Mouse (Mus musculus): ENCODE measurements around the gene Polrmt.

Gene Polrmt

DNA sequence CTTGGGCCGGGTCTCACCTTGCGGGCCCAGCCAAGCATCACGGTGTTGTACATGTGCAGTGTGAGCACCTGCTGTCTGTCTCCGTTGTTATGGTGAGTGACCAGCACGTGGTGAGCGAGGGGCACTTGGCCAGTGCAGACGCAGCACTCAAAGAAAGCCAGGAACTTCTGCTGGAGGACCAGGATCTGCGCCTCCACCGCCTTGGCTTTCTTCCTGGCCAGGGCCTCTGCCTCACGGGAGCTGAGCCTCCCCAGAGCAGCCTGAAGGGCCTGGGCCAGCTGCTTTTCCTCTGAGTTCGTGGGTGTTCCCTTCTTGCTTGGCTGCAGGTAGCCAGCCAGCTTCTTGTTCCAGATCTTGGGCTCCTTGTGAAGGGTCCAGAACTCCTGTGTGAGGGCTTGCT, 3.2 kb downstream of the Polrmt start:
- no peak for DNase-seq (ENCODE audit: low read depth, low spot score)

DNA sequence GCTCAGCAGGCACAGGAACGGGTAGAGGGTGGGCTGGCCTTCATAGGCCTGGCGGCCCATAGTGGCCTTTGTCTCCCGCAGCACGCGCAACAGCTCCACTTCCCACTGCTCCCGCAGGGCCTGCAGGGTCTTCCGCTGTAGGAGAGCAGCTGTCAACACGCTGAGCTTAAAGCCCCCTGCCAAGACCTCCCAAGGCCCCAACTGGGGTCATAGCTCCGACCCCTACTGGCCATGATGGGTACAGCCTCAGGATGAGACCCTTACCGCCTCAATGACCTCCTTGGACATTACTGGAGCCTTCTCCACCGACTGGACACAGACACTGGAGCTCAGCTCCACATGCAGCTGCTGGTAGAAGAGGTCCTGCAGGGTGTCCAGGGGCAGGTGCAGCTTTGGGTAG, 5.5 kb downstream of the Polrmt start:
- no peak for DNase-seq (ENCODE audit: low read depth, low spot score)

DNA sequence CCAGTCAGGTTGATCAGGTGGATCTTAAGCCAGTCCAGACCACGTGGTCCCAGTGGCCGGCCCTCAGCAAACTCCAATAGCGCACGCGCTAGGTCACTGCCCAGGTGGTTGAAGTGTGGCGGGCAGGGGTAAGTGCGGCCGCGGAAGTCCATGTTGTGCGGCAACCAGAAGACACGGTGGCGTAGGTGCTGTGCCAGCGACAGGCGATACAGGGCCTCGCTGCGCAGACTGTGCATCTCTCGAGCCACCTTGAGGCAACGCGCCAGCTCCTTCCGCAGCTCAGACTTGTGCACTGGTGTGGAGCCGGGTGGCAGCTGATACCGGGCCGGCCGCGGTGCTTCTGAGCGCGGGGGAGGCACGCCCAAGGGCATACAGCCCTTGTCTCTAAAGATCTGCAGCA, 7.1 kb downstream of the Polrmt start:
- DNase-seq (ENCODE audit: low read depth, low spot score) = no peak

DNA sequence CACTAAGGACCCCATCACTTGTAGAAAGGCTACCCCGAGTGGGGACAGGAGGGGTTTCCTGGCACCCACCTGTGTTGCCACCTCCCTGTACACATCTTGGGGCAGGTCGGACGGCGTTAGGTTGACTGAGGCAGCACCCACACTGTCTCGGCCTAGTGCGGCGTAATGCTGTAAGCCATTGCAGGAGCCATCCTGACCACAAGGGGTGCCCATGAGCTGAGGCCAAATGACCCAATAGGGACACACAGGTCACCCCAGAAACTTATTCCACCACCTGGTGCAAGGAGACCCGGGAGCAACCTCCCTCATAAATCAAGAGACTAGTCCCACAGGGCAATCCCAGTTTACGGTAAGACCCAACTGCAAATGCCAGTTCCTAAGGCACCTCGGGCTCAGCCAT, 8.1 kb downstream of the Polrmt start:
- no peak for DNase-seq (ENCODE audit: low read depth, low spot score)

DNA sequence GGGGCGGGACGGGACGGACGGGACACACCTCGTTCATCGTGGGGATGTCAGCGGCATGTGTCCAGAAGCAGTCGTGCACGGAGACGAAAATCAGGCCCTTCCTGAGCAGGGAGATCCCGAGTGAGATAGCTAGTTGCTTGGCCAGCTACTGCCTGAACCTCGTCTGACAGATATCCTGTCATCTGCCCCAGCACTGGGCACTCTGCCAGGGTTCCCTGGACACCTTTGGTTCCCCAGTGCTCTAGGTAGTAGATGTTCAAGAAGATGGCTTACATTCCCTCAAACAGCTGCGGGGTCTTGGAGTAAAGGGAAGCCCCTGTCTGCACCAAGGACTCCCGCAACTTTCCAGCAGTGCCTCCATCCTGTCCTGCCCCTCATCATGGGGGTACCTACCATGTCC, 9.7 kb downstream of the Polrmt start:
- DNase-seq (ENCODE audit: low read depth, low spot score) = no peak

DNA sequence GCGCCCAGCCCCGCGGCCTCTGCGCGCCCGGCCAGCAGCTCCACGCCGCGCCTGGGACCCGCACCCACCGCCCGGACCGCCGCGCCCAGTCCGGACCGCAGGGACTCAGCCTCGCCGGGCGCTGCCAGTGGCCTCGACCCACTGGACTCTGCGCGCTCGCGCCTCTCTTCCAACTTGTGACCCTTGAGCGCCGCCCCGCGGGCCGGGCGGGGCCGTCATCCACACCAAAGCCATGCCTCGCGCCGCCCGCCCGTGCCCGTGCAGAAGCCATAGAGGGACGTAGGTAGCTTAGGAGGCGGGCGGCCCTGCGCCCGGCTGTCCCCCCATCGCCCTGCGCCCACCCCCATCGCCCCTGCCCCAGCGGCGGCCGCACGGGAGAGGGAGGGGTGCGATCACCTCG, 11.0 kb downstream of the Polrmt start:
- DNase-seq (ENCODE audit: low read depth, low spot score) = no peak

DNA sequence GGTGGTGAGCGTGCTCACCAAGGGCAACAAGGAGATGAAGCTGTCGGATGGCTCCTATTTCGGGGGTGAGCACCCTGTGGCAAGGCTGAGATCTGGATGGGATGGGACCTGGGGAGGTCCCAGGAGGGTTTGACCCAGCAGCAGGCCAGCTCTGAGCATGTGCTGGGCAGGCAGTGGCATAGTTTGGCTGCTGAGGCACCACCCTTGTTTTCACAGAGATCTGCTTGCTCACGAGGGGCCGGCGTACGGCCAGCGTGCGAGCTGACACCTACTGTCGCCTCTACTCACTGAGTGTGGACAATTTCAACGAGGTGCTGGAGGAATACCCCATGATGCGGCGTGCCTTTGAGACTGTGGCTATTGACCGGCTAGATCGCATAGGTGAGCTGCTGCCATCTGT, 12.5 kb downstream of the Polrmt start:
- DNase-seq (ENCODE audit: low read depth, low spot score) = no peak

DNA sequence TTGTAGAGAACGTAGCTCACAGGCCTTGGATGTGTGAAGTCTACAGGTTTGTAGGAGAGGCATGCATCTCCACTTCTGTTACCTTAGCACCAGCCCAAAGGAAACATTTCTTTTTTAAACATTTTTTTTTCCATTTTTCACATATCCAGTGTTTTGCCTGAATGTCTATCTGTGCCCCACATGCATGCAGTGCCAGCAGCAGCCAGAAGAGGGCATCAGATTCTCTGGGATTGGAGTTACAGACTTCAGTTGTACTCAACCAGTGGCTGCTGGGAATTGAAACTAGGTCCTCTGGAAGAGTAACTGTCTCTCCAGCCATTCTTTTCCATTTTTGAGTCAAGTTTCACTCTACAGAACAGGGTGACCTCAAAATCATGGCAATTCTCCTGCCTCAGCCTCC, 13.9 kb downstream of the Polrmt start:
- DNase-seq (ENCODE audit: low read depth, low spot score) = no peak

DNA sequence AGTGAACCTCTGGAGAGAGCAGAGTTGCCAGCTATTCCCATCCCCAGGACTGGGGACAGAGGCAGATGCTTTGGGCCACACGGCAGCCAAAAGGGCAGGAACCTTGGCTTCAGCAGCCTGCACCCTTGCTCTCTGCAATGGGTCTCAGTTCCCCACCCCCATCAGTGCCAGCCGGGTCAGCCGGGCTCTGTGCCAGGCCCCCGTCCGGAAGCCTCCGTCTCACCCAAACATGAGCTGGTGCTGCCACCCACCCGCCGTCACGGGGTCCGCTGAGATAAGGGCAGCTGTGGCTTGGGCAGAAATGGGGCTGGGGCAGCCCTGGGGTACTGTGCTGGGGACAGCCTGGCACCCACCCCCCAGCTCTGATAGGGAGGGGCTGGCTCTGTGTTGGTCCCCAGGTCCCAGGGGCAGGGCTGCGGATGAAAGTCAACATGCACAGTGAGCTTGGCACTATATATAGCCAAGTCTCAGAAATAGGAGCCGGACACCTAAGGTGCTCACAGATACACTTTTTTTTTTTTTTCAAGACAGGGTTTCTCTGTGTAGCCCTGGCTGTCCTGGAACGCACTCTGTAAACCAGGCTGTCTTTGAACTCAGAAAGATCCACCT, 16.9 kb downstream of the Polrmt start:
- DNase-seq (ENCODE audit: low read depth, low spot score) = no peak

DNA sequence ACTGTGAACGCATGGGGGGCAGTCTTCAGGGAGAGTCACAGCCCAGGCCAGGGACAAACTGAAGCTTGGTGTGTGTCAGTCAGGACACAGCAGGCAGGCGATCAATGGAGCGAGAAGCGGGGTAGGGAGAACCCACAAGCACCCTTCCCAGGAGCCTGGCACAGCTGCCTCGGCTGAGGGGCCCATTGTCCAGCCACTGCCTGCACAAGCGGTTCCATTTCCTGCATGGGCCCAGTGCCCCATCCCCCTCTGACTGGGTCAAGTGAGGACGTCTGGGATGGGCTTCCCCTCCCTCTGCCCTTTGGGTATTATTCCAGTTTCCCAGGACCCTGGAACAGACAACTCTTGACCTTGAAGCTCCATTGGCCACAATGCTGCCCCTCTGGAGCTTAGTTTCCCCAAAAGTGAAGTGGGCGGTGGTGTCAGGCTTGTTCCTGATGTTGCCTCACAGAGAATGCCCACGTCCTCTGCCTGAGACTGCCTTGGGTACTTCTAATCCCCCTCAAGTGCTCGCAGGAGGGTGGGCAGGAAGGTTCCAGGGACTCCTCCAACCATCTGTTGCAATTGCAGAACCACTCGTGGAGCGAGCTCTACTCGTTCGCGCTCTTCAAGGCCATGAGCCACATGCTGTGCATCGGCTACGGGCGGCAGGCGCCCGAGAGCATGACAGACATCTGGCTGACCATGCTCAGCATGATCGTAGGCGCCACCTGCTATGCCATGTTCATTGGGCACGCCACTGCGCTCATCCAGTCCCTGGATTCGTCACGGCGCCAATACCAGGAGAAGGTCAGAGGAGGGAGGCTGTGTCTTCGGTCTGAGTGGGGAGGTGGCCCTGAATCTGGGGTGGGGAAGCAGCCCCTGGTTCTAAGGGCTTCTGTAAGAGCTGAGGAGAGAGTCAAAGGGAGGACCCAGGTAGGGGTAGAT, 17.8 kb downstream of the Polrmt start:
- DNase-seq (ENCODE audit: low read depth, low spot score) = no peak

DNA sequence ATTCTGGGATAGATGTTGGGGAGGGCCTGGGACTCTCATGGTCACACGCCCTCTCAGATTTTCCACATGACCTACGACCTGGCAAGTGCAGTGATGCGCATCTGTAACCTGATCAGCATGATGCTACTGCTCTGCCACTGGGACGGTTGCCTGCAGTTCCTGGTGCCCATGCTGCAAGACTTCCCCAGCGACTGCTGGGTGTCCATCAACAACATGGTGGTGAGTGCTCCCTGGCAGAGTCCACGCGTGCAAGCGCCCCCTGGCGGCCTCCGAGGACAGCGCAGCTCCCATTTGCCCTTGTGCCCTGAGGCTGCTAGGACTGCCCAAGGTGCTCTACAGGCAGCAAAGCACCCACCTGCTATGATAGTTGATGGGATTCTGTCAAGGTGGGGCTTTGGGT, 20.3 kb downstream of the Polrmt start:
- DNase-seq (ENCODE audit: low read depth, low spot score) = no peak

DNA sequence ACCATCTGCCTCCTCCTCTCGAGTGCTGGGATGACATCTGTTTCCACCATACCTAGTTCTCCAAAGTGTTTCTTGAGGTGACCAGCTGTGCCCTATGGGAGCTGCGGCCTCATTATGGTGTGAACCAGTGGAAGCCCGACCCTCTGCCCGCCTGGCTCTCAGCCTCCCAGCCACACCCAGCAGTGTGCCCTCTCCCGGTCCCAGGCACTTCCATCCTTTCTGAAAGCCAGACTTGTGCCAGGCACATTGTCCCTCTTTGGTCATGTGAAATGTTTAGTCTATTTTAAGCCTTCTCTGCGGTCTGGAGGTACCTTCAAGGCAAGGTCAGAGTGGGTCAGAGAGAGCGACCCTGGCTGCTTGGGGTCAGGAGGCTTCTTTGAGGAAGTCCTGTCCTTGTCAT, 22.7 kb downstream of the Polrmt start:
- no peak for DNase-seq (ENCODE audit: low read depth, low spot score)

DNA sequence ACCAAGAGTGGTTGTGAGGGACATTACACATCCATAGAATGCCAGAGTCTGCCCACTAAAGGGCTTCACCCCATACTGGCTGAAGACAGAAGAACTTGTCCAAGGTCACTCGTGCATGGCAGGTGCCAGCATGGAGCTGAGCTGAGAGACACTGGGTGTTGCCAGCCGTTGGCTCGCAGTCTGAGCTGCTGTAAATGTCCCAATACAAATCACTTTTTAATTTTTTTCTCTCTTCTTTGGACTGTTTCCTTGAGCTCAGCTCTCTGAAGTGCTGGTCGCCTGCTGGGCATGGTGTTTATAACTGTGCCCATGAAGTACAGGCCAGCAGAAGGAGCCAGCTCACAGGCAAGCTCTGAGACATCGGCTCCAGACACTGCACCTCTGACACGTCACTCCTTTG, 23.3 kb downstream of the Polrmt start:
- DNase-seq (ENCODE audit: low read depth, low spot score) = no peak

DNA sequence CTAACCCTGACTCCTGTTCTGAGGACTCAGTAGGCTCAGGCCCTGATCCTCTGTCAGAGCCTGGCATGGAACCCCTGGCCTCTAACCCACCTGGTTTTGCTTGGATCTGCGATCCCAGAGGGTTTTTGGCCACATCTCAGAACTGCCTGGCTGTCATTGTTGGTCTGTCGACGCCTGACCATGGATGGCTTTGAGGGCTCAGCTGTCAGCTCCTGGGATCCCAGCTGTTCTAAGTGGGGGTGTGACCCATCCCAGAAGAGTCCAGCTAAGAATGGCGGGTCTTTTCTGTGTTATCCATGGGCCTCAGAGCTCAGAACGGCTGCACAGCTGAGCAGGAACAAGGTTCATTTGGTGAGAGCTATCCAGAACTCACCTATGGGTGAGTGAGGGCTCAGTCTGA, 25.3 kb downstream of the Polrmt start:
- DNase-seq (ENCODE audit: low read depth, low spot score) = no peak

DNA sequence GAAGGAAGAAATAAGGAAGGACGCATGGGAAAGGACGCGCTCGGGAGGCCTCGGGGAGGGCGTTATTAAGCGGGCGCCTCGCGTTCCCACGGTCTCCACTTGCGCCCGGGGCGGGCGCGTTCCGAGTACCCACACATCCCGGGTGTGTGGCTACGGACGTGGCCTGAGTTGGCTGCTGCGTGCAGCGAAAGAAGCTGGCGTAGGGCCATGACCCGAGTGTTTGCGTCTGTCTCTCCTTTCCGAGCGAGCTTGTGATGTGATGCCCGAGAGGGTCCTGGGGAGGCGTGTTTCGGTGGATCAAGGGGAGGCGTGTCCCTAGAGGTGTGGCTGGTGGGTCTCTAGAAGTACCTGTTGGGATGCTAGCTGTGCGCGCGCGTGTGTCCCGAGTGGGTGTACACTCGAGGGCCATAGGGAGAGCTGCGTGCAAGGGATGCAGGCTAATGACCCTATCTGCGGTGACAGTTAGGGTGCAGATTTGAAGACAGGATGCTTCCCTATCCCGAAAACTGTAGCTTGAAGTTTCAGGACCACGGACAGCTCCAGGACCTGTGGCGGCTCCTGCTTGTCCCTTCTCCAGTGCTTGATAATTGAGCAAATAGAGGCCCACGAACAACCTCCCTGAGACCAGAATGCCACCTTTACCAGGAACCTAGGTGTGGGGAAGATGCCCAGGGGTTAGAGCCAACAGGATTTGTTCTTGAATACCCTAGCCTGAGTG, 28.6 kb downstream of the Polrmt start:
- DNase-seq (ENCODE audit: low read depth, low spot score) = peak; percentile 87

DNA sequence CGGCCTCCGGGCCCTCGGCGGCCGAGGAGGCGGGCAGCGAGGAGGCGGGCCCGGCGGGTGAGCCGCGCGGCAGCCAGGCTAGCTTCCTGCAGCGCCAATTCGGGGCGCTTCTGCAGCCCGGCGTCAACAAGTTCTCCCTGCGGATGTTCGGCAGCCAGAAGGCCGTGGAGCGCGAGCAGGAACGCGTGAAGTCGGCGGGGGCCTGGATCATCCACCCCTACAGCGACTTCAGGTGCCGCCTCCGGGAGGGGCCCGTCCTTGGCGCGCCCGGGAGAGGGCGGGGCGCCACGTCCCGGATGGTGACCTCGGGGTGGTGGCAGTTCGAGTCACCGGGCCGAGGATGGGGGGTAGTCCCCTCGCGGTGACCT, 29.4 kb downstream of the Polrmt start:
- DNase-seq (ENCODE audit: low read depth, low spot score) = no peak

DNA sequence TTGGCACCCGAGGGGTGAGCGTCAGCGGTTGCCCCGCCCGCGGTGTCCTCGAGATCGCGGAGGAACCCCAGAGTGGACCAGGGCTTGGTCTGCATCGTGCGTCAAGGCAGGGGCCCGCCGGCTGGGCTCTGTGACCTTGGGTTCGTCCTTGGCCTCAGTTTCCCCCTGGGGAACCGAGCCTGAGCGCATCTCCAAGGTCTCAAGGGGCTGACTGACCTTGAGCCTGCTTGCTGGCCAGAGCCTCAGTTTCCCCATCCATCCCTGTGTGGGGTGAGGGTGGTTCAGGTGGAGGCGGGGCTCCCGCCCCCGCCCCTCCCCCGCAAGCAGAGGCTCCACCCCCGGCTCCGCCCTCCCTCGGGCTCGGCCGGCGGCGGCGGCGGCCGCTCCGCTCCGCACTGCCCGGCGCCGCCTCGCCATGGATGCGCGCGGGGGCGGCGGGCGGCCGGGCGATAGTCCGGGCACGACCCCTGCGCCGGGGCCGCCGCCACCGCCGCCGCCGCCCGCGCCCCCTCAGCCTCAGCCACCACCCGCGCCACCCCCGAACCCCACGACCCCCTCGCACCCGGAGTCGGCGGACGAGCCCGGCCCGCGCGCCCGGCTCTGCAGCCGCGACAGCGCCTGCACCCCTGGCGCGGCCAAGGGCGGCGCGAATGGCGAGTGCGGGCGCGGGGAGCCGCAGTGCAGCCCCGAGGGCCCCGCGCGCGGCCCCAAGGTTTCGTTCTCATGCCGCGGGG, 30.0 kb downstream of the Polrmt start, which contains the start of gene Hcn2:
Gene Hcn2, plus strand, starts transcription at position 381 of the 734 bp plus-strand sequence.
- DNase-seq (ENCODE audit: low read depth, low spot score) = no peak

DNA sequence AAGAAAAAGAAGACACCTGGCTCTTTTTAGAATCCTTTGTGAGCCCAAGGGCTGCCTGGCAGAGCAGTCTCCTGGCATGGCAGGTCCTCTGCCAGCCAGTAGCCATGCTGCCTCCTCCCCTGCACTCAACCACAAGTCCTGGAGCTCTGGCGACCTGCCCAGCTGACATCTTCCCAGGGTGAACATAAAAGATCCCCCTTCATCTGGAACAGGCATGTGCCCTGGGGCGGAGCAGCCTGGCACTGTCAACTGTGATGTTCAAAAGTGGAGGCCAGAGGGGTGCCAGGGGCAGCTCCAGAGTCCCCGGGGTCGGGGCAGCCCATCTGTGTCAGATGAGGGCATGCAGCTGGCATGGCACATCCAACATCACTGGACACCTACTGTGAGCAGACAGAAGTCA, 31.4 kb downstream of the Polrmt start:
- DNase-seq (ENCODE audit: low read depth, low spot score) = no peak

DNA sequence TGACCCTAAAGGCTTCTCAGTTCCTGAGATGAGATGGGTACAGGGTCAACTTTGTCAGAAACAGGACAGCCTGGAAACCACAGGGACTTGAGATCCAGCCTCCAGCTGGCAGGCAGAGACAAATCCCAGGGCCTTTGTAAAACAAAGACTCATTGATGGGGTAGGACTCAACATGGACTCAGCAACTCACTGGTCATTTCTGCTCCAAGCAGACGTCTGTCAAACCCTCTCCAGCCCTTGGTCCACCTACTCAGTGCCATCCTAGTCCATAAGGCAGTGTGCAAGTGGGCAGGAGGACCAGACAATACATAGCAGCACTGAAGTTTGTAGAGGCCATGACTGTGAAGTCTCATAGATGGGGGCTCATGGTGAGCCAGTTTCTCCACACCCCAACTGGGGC, 33.2 kb downstream of the Polrmt start:
- DNase-seq (ENCODE audit: low read depth, low spot score) = no peak

DNA sequence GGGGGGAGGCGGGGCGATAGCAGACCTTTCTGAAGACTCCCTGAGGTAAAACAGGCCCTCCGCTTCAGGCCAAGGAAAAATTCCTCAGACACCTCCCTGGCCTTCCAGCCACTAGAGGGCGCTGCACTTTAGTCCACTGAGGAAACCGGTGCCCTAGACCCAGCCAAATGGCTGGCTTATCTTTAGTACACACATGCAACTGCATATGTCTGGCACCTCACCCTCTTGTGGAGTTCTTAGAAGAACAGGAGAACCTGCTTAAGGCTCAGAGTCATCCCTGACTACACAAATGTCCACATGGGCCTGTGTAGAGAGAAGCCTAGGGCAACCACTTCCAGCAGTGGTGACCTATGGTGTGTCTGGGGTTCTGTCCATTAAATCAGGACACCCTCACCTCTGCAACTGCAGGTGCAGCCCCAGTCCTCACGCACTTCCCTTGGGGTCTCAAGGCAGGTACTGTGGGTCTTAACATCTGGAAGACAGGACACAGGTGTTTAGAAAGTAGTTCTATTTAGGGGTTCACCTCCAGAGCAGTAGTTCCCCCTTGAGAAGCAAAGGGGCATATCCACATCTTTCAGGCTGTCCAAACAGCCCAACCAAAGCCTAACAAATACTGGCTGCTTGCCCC, 33.8 kb downstream of the Polrmt start:
- peak; percentile 77 for DNase-seq (ENCODE audit: low read depth, low spot score)

DNA sequence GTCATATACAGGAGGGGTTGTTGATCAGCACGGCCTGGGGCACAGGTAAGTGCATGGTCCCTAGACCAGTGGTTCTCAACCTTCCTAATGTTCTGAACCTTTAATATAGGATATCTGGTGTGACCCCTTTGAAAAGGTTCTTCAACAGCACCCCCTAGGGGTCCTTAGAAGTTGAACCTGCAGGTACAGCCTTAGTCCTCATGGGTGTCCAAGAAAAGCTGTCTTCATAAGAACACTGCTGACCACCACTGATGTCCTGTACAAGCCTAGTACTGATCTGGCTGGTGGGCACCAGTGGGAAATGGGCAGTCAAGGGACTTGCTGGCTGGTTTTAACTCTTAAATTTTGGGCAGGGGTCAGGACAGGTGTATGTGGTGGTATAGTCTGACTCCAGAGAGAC, 34.4 kb downstream of the Polrmt start:
- no peak for DNase-seq (ENCODE audit: low read depth, low spot score)

DNA sequence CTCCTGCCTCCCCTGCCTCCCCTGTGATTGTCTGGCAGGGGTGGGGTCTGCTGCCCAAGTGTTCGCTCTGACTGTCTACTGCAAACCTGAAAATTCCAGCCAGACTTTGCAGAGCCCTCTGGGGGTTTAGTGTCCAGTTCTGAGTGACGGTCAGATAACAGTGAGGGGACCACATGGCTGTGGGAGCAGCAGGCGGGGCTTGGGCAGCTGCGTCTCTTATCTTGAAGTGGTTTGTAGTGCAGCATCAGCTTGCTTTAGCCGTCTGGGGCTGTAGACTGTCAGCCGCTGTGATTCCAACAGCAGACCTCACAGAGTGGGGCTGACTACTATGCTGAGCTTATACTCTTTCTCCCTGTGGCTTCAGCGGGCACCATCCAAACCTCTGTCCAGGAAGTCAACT, 37.1 kb downstream of the Polrmt start:
- no peak for DNase-seq (ENCODE audit: low read depth, low spot score)

All from forelimb bud, embryonic 11.5 days (tissue).